22 mouse cellular contexts compared by ENCODE assay signal in the genomic region with DNA sequence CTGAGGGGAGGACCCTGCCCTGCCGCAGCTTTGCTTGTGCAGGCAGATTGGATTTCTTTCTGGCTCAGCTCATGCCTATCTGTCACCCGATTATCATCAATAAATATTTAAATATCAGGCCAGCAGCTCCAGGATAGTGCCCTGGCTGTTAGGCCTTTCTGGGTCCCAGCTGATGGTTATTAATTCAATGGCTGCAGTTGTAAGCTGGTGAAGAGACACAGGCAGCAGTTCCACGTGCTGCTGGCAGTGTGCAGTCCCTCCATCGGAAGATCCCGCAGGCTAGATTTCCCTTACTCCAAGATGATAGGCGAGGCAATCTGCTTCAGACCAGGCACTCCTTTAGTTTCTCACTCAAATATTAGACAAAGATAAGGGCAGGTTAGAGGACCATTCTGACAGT.
DNase-seq lines count a peak whose midpoint lies in the region; ATAC-seq and TF ChIP-seq lines count a peak whose summit lies in the region.
"Had no signal": no experiment of that assay in that cellular context is flagged by ENCODE, and none has a peak within 500 bp of the region (broad histone marks: within the 10 kb centered on the region; RNA-seq: fewer than 3 reads in every experiment).

No protein-coding gene starts in this region.

- H3K9me3 ChIP-seq in hindbrain, embryonic 10.5 days = no peaks in the 10 kb centered on the region
- no peaks in the 10 kb centered on the region for H3K9me3 ChIP-seq in hindbrain, postnatal 0 days (ENCODE audit: low read length)
- H3K9me3 ChIP-seq in neural tube, embryonic 11.5 days (ENCODE audit: control insufficient read depth, low read length) = no peaks in the 10 kb centered on the region
- no peaks in the 10 kb centered on the region for H3K9me3 ChIP-seq in neural tube, embryonic 15.5 days (replicated peaks)
- no peaks in the 10 kb centered on the region for H3K9me3 ChIP-seq in hindbrain, embryonic 13.5 days
- H3K9me3 ChIP-seq: embryonic facial prominence, embryonic 12.5 days; forebrain, embryonic 15.5 days; G1E; heart, embryonic 10.5 days had no signal

- TF ChIP-seq POLR2A in kidney, adult 2 months (IDR thresholded peaks at IDR 0.05; ENCODE audit: low read depth, low read length) = no peak

- no peak for ATAC-seq in hindbrain, postnatal 0 days
- peak; percentile 31; the same call in 1 of the 2 replicates for ATAC-seq in neural tube, embryonic 11.5 days (ENCODE audit: insufficient read depth, low FRiP score, low TSS enrichment)
- ATAC-seq in neural tube, embryonic 15.5 days (ENCODE audit: low FRiP score) = no peak
- ATAC-seq in hindbrain, embryonic 13.5 days (ENCODE audit: low FRiP score) = peak; percentile 49; the same call in 1 of the 2 replicates
- ATAC-seq: CD4-positive, CD25-positive, alpha-beta regulatory T cell, adult 4 months; forebrain, embryonic 15.5 days; inflammation-experienced regulatory T-cells, adult 6 months had no signal

- H3K4me3 ChIP-seq in hindbrain, embryonic 10.5 days = no peak overlapping the region
- no peak overlapping the region for H3K4me3 ChIP-seq in hindbrain, postnatal 0 days (ENCODE audit: low read length)
- no peak overlapping the region for H3K4me3 ChIP-seq in neural tube, embryonic 11.5 days (ENCODE audit: low read depth, low read length)
- no peak overlapping the region for H3K4me3 ChIP-seq in neural tube, embryonic 15.5 days (replicated peaks)
- H3K4me3 ChIP-seq in hindbrain, embryonic 13.5 days = no peak overlapping the region
- H3K4me3 ChIP-seq in kidney, adult 2 months (ENCODE audit: insufficient read depth, low read depth, low read length) = no peak overlapping the region
- H3K4me3 ChIP-seq: embryonic facial prominence, embryonic 12.5 days; forebrain, embryonic 15.5 days; heart, embryonic 10.5 days had no signal

- H3K9ac ChIP-seq in hindbrain, postnatal 0 days (replicated peaks; ENCODE audit: low read length) = no peak overlapping the region
- no peak overlapping the region for H3K9ac ChIP-seq in neural tube, embryonic 11.5 days (ENCODE audit: low read length)
- H3K9ac ChIP-seq in neural tube, embryonic 15.5 days (replicated peaks) = no peak overlapping the region
- H3K9ac ChIP-seq in hindbrain, embryonic 13.5 days = no peak overlapping the region
- H3K9ac ChIP-seq: embryonic facial prominence, embryonic 12.5 days; forebrain, embryonic 15.5 days had no signal

- H3K4me2 ChIP-seq in hindbrain, postnatal 0 days (ENCODE audit: low read depth, low read length) = no peak overlapping the region
- no peak overlapping the region for H3K4me2 ChIP-seq in neural tube, embryonic 11.5 days (ENCODE audit: low read depth)
- H3K4me2 ChIP-seq in neural tube, embryonic 15.5 days = no peak overlapping the region
- no peak overlapping the region for H3K4me2 ChIP-seq in hindbrain, embryonic 13.5 days
- H3K4me2 ChIP-seq: embryonic facial prominence, embryonic 12.5 days; forebrain, embryonic 15.5 days had no signal

- peak overlapping the region; percentile 5; the same call in 1 of the 2 replicates for H3K27ac ChIP-seq in hindbrain, embryonic 10.5 days
- no peak overlapping the region for H3K27ac ChIP-seq in hindbrain, postnatal 0 days
- 0 out of 2 replicates have a peak overlapping the region, but pooled peaks have one; percentile 46 for H3K27ac ChIP-seq in neural tube, embryonic 11.5 days (ENCODE audit: low read depth, low read length)
- H3K27ac ChIP-seq in neural tube, embryonic 15.5 days (replicated peaks) = no peak overlapping the region
- 0 out of 2 replicates have a peak overlapping the region, but pooled peaks have one; percentile 3 for H3K27ac ChIP-seq in hindbrain, embryonic 13.5 days
- H3K27ac ChIP-seq in kidney, adult 2 months (ENCODE audit: insufficient read depth, low read depth, low read length) = no peak overlapping the region
- H3K27ac ChIP-seq: embryonic facial prominence, embryonic 12.5 days; forebrain, embryonic 15.5 days; heart, embryonic 10.5 days had no signal

- H3K27me3 ChIP-seq in hindbrain, embryonic 10.5 days (ENCODE audit: insufficient read depth, poor library complexity, severe bottlenecking) = no peaks in the 10 kb centered on the region
- no peaks in the 10 kb centered on the region for H3K27me3 ChIP-seq in hindbrain, postnatal 0 days (ENCODE audit: insufficient read depth, low read length)
- H3K27me3 ChIP-seq in neural tube, embryonic 11.5 days (ENCODE audit: control insufficient read depth, insufficient read depth, low read length) = no peaks in the 10 kb centered on the region
- H3K27me3 ChIP-seq in neural tube, embryonic 15.5 days (replicated peaks) = no peaks in the 10 kb centered on the region
- no peaks in the 10 kb centered on the region for H3K27me3 ChIP-seq in hindbrain, embryonic 13.5 days
- no peaks in the 10 kb centered on the region for H3K27me3 ChIP-seq in kidney, adult 2 months (replicated peaks; ENCODE audit: control insufficient read depth, insufficient read depth, low read length)
- H3K27me3 ChIP-seq: embryonic facial prominence, embryonic 12.5 days; forebrain, embryonic 15.5 days had no signal

- H3K4me1 ChIP-seq in hindbrain, embryonic 10.5 days (replicated peaks) = 0 out of 2 replicates have a peak, but pooled peaks cover 2% of the 10 kb centered on the region
- no peaks in the 10 kb centered on the region for H3K4me1 ChIP-seq in hindbrain, postnatal 0 days (ENCODE audit: insufficient read depth, low read length)
- no peaks in the 10 kb centered on the region for H3K4me1 ChIP-seq in neural tube, embryonic 11.5 days (ENCODE audit: control insufficient read depth, insufficient read depth, low read length)
- H3K4me1 ChIP-seq in neural tube, embryonic 15.5 days = no peaks in the 10 kb centered on the region
- no peaks in the 10 kb centered on the region for H3K4me1 ChIP-seq in hindbrain, embryonic 13.5 days (replicated peaks)
- no peaks in the 10 kb centered on the region for H3K4me1 ChIP-seq in kidney, adult 2 months (ENCODE audit: control insufficient read depth, insufficient read depth, low read length)
- H3K4me1 ChIP-seq: embryonic facial prominence, embryonic 12.5 days; forebrain, embryonic 15.5 days; heart, embryonic 10.5 days had no signal

- intact Hi-C loops in heart, postnatal 14 days (cut with DNase I) = no loop called here

- WGBS in hindbrain, embryonic 10.5 days = 79% methylated on average over 6 of the region's 6 CpGs
- WGBS in hindbrain, postnatal 0 days = 46% methylated on average over 6 of the region's 6 CpGs
- WGBS in neural tube, embryonic 11.5 days = 68% methylated on average over 6 of the region's 6 CpGs
- 47% methylated on average over 6 of the region's 6 CpGs for WGBS in neural tube, embryonic 15.5 days
- 45% methylated on average over 6 of the region's 6 CpGs for WGBS in hindbrain, embryonic 13.5 days
- 61% methylated on average over 6 of the region's 6 CpGs for WGBS in kidney, adult 2 months

- no peak for DNase-seq in hindbrain, embryonic 10.5 days (ENCODE audit: low spot score)
- no peak for DNase-seq in hindbrain, postnatal 0 days (ENCODE audit: low spot score)
- no peak for DNase-seq in neural tube, embryonic 11.5 days (ENCODE audit: low spot score)
- DNase-seq in heart, postnatal 14 days = no peak
- DNase-seq in kidney, adult 2 months = no peak
- DNase-seq: adrenal gland, adult 8-10 months; adrenal gland, postnatal 36 days; B cell, adult 2 months; cerebellum, adult 11-12 months; cerebellum, adult 9-10 months; cerebellum, postnatal 25 days; gastrocnemius, postnatal 10 days; heart, adult 18-20 months; heart, postnatal 10 days had no signal

- H3K36me3 ChIP-seq in hindbrain, embryonic 10.5 days = no peaks in the 10 kb centered on the region
- no peaks in the 10 kb centered on the region for H3K36me3 ChIP-seq in hindbrain, postnatal 0 days (ENCODE audit: insufficient read depth, low read length)
- H3K36me3 ChIP-seq in neural tube, embryonic 11.5 days (ENCODE audit: control insufficient read depth, insufficient read depth, low read length) = no peaks in the 10 kb centered on the region
- H3K36me3 ChIP-seq in neural tube, embryonic 15.5 days = no peaks in the 10 kb centered on the region
- no peaks in the 10 kb centered on the region for H3K36me3 ChIP-seq in hindbrain, embryonic 13.5 days
- H3K36me3 ChIP-seq in kidney, adult 2 months (ENCODE audit: control insufficient read depth, insufficient read depth, low read length) = no peaks in the 10 kb centered on the region
- H3K36me3 ChIP-seq: embryonic facial prominence, embryonic 12.5 days; forebrain, embryonic 15.5 days; G1E; heart, embryonic 10.5 days had no signal

- no peak for TF ChIP-seq CTCF in hindbrain, postnatal 0 days (IDR thresholded peaks at IDR 0.05; ENCODE audit: low read depth)
- TF ChIP-seq CTCF in kidney, adult 2 months (conservative IDR thresholded peaks at IDR 0.05; ENCODE audit: insufficient read depth, insufficient read length, low read depth, low read length) = no peak

Comparison
In these comparisons a context has a peak if more than half of its experiments do, and no peak if none do; other contexts are left out.
1. H3K27ac ChIP-seq: peak in hindbrain, embryonic 10.5 days (single experiment), neural tube, embryonic 11.5 days (single experiment) and hindbrain, embryonic 13.5 days (single experiment); none in hindbrain, postnatal 0 days (single experiment), neural tube, embryonic 15.5 days (single experiment) and kidney, adult 2 months (single experiment).
2. ATAC-seq: peak in neural tube, embryonic 11.5 days (single experiment) and hindbrain, embryonic 13.5 days (single experiment); none in hindbrain, postnatal 0 days (single experiment) and neural tube, embryonic 15.5 days (single experiment).